Mouse (Mus musculus): ENCODE measurements around the gene Mical3.

Gene Mical3

DNA sequence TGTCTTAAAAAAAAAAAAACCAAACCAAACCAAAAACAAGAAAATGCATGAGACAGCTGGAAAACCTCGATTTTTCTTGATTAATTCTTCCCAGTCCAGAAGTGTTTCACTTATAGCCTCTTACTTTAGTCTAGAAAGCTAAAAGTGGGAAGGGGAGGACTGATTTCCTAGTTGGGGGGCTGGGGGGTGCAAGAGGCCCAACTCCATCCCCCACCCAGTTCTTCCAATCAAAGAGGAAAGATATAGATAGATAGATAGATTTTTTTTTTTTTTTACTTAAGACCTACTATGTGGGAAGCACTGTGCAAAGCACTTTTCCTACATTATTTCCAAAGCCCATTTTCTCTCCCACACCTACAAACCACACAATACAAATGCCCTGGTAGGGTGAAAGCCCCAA, 22.7 kb downstream of the Mical3 start:
- no peak for DNase-seq

DNA sequence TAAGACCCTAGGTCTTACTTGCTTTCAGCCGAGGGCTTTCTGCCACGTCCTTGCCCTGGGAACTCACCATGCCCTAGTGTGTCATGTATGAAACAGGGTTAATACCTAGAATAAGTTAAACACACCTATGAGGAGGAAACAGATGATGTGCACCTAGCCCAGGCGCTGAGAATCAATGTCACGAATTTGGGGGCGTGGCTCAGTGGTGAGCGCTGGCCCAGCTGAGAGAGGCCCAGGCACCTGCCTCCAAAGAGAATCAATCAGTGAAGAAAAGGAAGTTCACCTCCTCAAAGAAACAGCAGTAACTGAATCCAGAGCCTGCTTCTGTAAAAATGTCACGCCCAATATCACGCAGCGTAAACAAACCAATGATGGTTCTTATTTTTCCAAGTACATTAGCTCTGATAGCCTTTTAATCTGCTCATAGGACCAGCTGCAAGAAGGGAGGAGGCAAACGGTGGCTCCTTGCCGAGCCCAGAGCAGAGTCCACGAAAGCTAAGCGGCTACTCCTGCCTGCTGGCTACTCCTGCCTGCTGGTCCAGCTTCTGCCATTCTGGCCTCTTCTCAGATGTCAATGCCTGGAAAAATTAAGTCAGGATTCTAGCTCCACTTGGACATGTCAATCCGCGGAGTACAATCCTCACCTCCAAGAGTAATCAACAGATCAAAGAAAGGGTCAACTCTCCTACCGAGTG, 23.9 kb downstream of the Mical3 start:
- no peak for DNase-seq

DNA sequence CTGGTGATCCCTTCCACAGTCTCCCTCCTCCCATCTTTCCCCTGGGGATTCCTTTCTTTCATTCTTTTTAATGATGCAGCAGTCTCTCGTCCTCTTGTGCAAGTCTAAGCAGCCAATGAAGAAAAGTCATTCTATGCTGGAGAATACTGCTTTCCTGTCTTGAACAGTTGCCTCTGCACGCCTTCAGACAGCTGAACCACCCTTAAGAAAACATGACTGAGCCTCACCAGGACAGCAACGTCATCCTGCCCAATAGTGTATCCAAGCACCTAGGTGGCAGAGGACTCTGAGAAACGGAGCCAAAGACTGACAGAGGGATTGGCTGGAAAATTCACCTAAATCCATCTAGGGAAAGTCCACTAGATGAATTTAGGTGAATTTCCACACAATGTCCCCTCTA, 25.1 kb downstream of the Mical3 start:
- no peak for DNase-seq

- DNase-seq = no peak
These were observed 27.2 kb downstream of the Mical3 start for GRCm38 (mm10) chr6:121103406-121104171.

GRCm38 (mm10) chr6:121102941-121103340, 27.9 kb downstream of the Mical3 start:
- no peak for DNase-seq

- no peak for DNase-seq
These were observed 28.7 kb downstream of the Mical3 start for GRCm38 (mm10) chr6:121102084-121102483.

- no peak for DNase-seq
These were observed 29.6 kb downstream of the Mical3 start for GRCm38 (mm10) chr6:121101201-121101600.

DNA sequence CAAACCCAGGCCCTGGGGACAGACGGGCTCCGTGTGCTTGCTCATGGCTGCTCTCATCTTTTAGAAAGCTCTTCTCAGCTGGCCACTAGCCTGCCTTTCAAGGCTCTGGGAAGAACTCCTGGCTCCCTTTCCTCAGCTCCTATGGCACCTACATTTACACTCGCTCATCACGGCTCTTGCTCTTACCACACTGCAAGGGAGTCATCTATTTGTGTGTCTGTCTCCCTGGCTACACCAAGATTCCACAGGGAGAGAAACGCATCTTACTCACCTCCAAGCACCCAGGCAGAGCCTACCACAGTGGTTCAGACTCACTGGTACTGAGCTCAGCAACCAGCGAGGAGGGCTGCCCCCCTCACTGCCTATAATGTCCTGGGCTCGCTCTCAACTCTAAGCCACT, 31.0 kb downstream of the Mical3 start:
- DNase-seq = no peak

GRCm38 (mm10) chr6:121099228-121099608, 31.6 kb downstream of the Mical3 start:
- DNase-seq = no peak

DNA sequence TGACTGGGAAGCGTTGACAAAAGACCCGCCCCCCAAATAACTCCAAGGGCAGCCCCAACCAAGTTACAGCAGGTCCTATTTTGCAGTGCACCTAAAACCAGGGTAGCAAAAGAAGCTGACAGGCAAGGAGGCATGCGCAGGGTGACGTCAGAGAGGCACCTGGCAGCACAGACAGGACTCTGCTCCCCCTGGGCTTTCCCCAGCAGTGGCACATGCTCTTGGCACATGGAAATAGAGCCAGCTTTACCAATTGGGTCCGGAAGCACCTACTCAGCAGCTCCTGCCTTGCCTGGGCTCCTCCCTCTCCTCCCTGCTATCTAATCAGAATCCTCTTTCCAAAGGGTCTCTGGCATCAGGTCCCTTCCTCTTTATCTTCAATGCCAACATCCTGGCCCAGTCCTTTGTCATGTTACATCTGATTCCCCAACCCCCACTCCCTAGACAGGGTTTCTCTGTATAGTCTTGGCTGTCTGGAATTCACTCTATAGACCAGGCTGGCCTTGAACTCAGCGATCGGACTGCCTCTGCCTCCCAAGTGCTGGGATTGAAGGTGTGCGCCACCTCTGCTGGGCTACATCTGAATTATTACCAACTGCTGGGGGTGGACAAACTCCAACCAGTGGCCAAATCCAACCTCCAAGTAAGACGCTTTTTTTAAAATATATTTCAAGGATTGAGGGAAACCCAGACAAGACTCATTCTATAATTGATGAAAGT, 32.1 kb downstream of the Mical3 start:
- no peak for DNase-seq

- DNase-seq = no peak
These were observed 32.7 kb downstream of the Mical3 start for GRCm38 (mm10) chr6:121098109-121098508.

- no peak for DNase-seq
These were observed 33.9 kb downstream of the Mical3 start for GRCm38 (mm10) chr6:121096862-121097261.

GRCm38 (mm10) chr6:121096390-121096789, 34.4 kb downstream of the Mical3 start:
- no peak for DNase-seq

DNA sequence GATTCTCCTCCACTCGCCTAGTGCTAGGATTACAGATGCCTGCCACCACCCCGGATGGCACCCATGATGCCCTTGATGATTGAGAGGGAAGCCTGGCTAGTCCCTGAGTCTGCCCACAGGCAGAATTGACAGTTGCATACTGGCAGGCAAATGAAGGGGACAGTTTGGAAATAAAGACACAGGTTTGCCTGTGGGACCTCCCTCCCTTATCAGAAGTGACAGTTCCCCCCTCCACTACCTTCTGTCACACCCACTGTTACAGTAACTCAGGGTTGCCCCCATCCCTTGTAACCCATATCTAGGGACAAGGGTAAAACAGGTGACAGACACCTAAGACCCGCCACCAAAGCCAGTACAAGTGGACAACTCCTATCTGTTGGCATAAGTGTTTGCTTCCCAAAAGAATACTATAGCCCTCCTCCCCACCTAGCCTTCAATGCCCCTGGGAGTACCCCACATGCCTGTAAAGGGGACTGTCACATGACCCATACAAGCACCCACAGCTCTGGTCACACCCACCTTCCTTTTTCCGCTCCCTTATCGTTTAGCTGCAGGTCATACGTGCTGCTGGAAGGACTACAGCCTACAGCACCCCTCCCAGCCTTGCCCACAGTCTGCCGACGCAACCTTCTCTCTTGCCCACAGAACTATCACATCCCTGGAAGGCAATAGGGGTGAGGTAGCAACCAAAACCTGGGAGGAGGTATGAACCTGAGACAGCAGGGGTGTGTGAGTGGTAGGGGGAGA, 37.0 kb downstream of the Mical3 start:
- no peak for DNase-seq

GRCm38 (mm10) chr6:121090786-121091185, 40.0 kb downstream of the Mical3 start:
- DNase-seq = no peak

GRCm38 (mm10) chr6:121087586-121088245, 43.1 kb downstream of the Mical3 start:
- no peak for DNase-seq

DNA sequence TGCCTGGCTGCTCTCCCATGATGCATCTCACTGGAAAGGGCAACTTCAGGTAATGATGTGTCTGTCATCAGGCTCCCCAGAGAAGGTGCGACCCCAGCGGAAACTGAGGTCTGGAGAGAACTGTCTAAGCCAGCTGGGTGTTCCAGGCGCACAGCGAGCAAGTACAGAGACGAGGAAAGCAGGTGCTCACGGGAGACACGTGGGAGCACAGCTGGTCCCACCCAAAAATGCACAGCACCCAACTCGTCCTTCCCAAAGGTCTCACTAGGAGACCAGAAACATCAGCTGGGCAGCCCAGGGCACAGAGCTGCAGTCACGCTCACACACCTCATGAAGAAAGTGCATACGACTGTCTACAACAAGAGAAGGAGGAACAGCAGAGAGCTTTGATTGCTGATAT, 43.7 kb downstream of the Mical3 start:
- no peak for DNase-seq

DNA sequence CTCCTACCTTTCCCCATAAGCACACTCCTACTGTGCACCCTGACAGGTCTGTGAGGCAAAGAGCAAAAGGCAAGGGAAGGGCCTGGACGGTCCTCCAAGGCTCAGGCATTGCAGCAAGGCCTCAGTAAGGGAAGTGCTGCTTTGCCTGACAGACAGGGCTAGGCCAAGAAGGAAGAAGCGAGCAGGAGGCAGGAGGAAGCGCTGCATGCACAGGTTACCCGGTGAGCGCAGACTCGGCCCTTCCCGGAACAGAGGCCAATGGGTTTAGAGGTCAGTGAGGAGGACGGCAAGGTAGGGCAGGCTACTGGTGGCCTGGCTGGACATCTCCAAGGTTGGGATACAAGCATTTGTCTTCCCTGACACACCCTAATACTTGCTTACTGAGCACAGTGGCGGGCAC, 44.6 kb downstream of the Mical3 start:
- no peak for DNase-seq

DNA sequence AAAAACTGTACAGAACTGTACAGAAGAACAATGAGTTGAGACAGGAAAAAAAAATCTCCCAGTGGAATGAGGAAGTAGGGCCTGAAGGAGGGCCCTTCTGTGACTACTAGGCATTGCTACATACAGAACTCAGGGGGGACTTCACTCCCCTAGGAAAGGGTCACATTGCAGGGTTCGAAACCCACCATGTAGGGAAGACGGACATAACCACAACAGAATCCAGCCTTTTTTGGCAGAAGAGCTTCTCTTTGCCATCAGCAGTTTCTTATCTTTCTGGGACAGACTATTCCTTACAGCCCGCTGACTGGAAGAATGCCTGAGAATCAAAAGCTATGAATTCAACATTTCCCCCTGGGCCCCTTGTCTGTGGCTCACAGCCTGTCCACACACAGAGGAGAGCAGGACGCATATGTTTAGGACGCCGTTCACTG, 46.7 kb downstream of the Mical3 start:
- DNase-seq = no peak

GRCm38 (mm10) chr6:121082094-121082473, 48.7 kb downstream of the Mical3 start:
- DNase-seq = no peak

DNA sequence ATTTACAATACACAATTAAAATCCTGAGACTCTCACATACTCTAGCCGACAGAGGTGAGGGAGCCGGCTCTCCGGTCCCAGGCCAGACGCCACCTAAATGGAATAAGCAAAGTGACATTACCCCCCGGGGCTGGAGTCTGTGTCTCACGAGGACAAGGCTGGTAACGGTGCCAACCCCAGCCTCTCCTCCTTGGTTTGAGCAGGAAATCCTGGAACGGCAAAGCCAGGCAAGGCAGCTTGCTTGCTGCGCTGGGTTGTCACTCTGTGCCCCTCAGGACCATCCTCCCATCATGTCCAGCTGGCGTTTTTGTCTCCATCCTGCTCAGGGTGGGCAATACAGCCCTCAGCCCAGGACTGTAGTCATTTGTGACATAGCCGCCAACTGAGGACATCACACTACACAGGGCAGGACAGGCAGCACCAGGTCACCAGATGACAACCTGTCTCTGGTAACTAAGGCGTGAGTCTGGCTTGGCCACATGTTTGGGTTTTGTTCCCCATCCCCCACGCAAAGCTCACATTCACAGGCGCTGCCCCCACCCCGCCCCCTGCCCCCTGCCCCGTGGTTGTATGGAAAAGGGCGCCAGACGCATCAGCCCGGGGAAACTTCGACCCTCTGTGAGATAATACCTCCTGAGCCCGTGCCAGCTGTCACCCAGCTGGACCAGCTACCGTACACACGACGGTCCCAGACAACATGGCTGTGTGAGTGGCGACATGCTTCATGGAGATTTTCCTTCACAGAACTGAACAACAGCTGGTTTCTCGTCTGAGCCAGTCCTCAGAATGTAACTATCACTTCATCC, 49.3 kb downstream of the Mical3 start:
- DNase-seq = no peak

DNA sequence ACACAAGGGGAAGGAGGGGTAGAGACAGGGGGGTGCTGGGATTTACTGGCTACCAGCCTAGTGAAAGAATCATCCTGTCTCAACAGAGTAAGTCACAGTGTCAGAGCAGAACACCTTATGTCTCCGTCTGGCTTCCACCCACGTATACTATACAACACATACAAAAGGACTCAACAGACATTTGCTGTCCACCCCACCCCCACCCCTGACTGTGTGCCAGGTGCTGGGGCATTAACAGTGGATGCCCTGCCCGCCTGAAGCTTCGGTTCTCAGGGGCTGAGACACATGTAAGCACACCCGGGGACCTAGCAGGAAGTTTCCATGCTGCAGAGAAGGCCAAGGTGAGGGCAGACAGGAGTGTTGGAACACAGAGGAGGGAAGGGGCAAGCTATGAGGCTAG, 52.6 kb downstream of the Mical3 start:
- DNase-seq = no peak
